Mouse (Mus musculus) G1E (cell line): ENCODE measurements at regions not wholly inside any gene's neighbourhood (a gene's known extent, or its start where the extent isn't known, plus 50 kb on each side); places are given as distances from the start of the nearest gene placed in this dataset.

Experiments used
- ATAC-seq: 2 replicates; pipeline ENCODE4 v1.8.0; 2016; ENCODE audit warnings: mild to moderate bottlenecking; ENCODE audit not compliant: insufficient number of reproducible peaks, poor library complexity, low FRiP score, severe bottlenecking; ENCODE audit errors: extremely low read depth
- DNase-seq: peaks from one replicate; pipeline ENCODE4 v3.0.0; 2012; ENCODE audit warnings: low spot score
- H3K27me3 ChIP-seq: 2 replicates; pipeline ENCODE4 v1.6.1; 2012; ENCODE audit warnings: mild to moderate bottlenecking, low read length, inconsistent platforms; ENCODE audit not compliant: insufficient read depth
- H3K36me3 ChIP-seq: replicated peaks from 2 replicates; pipeline ENCODE3; 2012; ENCODE audit warnings: mild to moderate bottlenecking, inconsistent platforms
- H3K4me1 ChIP-seq: 2 replicates; pipeline ENCODE4 v1.6.1; 2012; ENCODE audit warnings: low read depth, low read length, inconsistent platforms, mixed read lengths; ENCODE audit not compliant: insufficient read depth
- H3K4me3 ChIP-seq: 2 replicates; pipeline ENCODE4 v1.5.1; 2012; ENCODE audit warnings: low read depth, mild to moderate bottlenecking, inconsistent platforms, low read length, moderate library complexity, mixed read lengths
- H3K9me3 ChIP-seq: replicated peaks from 2 replicates; pipeline ENCODE4 v1.6.1; 2012; ENCODE audit warnings: inconsistent platforms
- CTCF ChIP-seq: IDR thresholded peaks from 2 replicates; pipeline ENCODE4 v1.5.1; 2012; ENCODE audit warnings: low read depth, low read length, inconsistent platforms, mixed read lengths
- GATA1 ChIP-seq: IDR thresholded peaks from 2 replicates; pipeline ENCODE4 v1.6.1; 2012; ENCODE audit warnings: borderline replicate concordance, low read length, inconsistent platforms, mixed read lengths
- GATA2 ChIP-seq: IDR thresholded peaks from 2 replicates; pipeline ENCODE4 v1.6.1; 2012; ENCODE audit warnings: low read depth, low read length, inconsistent platforms, borderline replicate concordance
- POLR2AphosphoS5 ChIP-seq: IDR thresholded peaks from 2 replicates; pipeline ENCODE4 v1.6.1; 2012; ENCODE audit warnings: low read depth, low read length, inconsistent platforms; ENCODE audit not compliant: insufficient replicate concordance
- TAL1 ChIP-seq: conservative IDR thresholded peaks from 2 replicates; pipeline ENCODE4 v1.6.1; 2012; ENCODE audit warnings: low read depth, low read length, inconsistent platforms, mixed read lengths

- no peaks in the 10 kb centered on the region for H3K4me1 ChIP-seq
- H3K9me3 ChIP-seq = no peaks in the 10 kb centered on the region
- DNase-seq (no peak), ATAC-seq (no peak)
- H3K36me3 ChIP-seq = no peaks in the 10 kb centered on the region
- TF ChIP-seq GATA1 (no peak), POLR2AphosphoS5 (no peak), TAL1 (no peak), GATA2 (no peak), CTCF (no peak)
- peaks cover 9% of the 10 kb centered on the region for H3K27me3 ChIP-seq
- no peak overlapping the region for H3K4me3 ChIP-seq
Measured at GRCm38 (mm10) chr1:154065336-154066329, 135.4 kb upstream of the Zfp648 start.

- Histone ChIP-seq H3K9me3 (no peaks in the 10 kb centered on the region), H3K4me3 (no peak overlapping the region), H3K27me3 (peaks cover 11% of the 10 kb centered on the region), H3K36me3 (no peaks in the 10 kb centered on the region), H3K4me1 (no peaks in the 10 kb centered on the region)
- TF ChIP-seq POLR2AphosphoS5 (no peak), TAL1 (no peak), GATA2 (no peak), GATA1 (no peak)
- no peak for DNase-seq
- ATAC-seq = no peak
Measured at GRCm38 (mm10) chr1:154067856-154068255, 133.1 kb upstream of the Zfp648 start.

GRCm38 (mm10) chr1:154074270-154074669, 126.7 kb upstream of the Zfp648 start:
- no peaks in the 10 kb centered on the region for H3K36me3 ChIP-seq
- no peaks in the 10 kb centered on the region for H3K4me1 ChIP-seq
- ATAC-seq = no peak
- H3K27me3 ChIP-seq = 0 out of 2 replicates have a peak, but pooled peaks cover 2% of the 10 kb centered on the region
- DNase-seq = no peak
- no peaks in the 10 kb centered on the region for H3K9me3 ChIP-seq
- TF ChIP-seq TAL1 (no peak), GATA1 (no peak), CTCF (no peak), POLR2AphosphoS5 (no peak), GATA2 (no peak)
- no peak overlapping the region for H3K4me3 ChIP-seq

GRCm38 (mm10) chr1:154076684-154077475, 124.1 kb upstream of the Zfp648 start:
- no peak for ATAC-seq
- no peaks in the 10 kb centered on the region for H3K9me3 ChIP-seq
- H3K4me1 ChIP-seq = no peaks in the 10 kb centered on the region
- no peak overlapping the region for H3K4me3 ChIP-seq
- TF ChIP-seq POLR2AphosphoS5 = no peak
- no peak for TF ChIP-seq GATA1
- TF ChIP-seq TAL1 = no peak
- no peak for TF ChIP-seq CTCF
- no peak for TF ChIP-seq GATA2
- 0 out of 2 replicates have a peak, but pooled peaks cover under 1% of the 10 kb centered on the region for H3K27me3 ChIP-seq
- DNase-seq = no peak
- H3K36me3 ChIP-seq = no peaks in the 10 kb centered on the region

- no peaks in the 10 kb centered on the region for H3K36me3 ChIP-seq
- no peak for DNase-seq
- TF ChIP-seq GATA2 = no peak
- no peak for TF ChIP-seq TAL1
- no peak for TF ChIP-seq GATA1
- TF ChIP-seq POLR2AphosphoS5 = no peak
- TF ChIP-seq CTCF = no peak
- 0 out of 2 replicates have a peak, but pooled peaks cover 3% of the 10 kb centered on the region for H3K27me3 ChIP-seq
- no peaks in the 10 kb centered on the region for H3K9me3 ChIP-seq
- H3K4me1 ChIP-seq = no peaks in the 10 kb centered on the region
- no peak overlapping the region for H3K4me3 ChIP-seq
- no peak for ATAC-seq
Measured at GRCm38 (mm10) chr1:154080505-154081380, 120.2 kb upstream of the Zfp648 start.
